Mouse (Mus musculus): Measurements from ENCODE around the gene Ttc7b. TPM values are rescaled to one million over a fixed set of nuclear protein-coding genes. Genes with fewer than 3 reads are reported as not detected.
A peak's percentile ranks its signal among the peaks of the same experiment; 100 is the strongest.

The Ttc7b gene
- total RNA-seq, 4 experiments from 2014 or later = 78.8 to 94.4 (median 86.7) TPM

GRCm38 (mm10) chr12:100455453-100455852 lies 65.2 kb downstream of the Ttc7b start:
- DNase-seq (ENCODE audit: low spot score) = no peak

- DNase-seq (ENCODE audit: low spot score) = no peak
Measured at GRCm38 (mm10) chr12:100447701-100448277, 72.8 kb downstream of the Ttc7b start.

GRCm38 (mm10) chr12:100447161-100447560 lies 73.5 kb downstream of the Ttc7b start:
- DNase-seq (ENCODE audit: low spot score) = no peak

GRCm38 (mm10) chr12:100445686-100446085 lies 74.9 kb downstream of the Ttc7b start:
- DNase-seq (ENCODE audit: low spot score) = no peak

GRCm38 (mm10) chr12:100445271-100445670 lies 75.4 kb downstream of the Ttc7b start:
- no peak for DNase-seq (ENCODE audit: low spot score)

GRCm38 (mm10) chr12:100444671-100445165 lies 75.9 kb downstream of the Ttc7b start:
- no peak for DNase-seq (ENCODE audit: low spot score)

GRCm38 (mm10) chr12:100443452-100443851 lies 77.2 kb downstream of the Ttc7b start:
- no peak for DNase-seq (ENCODE audit: low spot score)

- DNase-seq (ENCODE audit: low spot score) = no peak
Measured at GRCm38 (mm10) chr12:100441609-100442008, 79.0 kb downstream of the Ttc7b start.

GRCm38 (mm10) chr12:100439883-100440282 lies 80.7 kb downstream of the Ttc7b start:
- DNase-seq (ENCODE audit: low spot score) = no peak

GRCm38 (mm10) chr12:100439145-100439755 lies 81.4 kb downstream of the Ttc7b start:
- no peak for DNase-seq (ENCODE audit: low spot score)

- DNase-seq (ENCODE audit: low spot score) = no peak
Measured at GRCm38 (mm10) chr12:100438509-100438908, 82.1 kb downstream of the Ttc7b start.

GRCm38 (mm10) chr12:100437862-100438261 lies 82.8 kb downstream of the Ttc7b start:
- no peak for DNase-seq (ENCODE audit: low spot score)

GRCm38 (mm10) chr12:100435763-100436162 lies 84.9 kb downstream of the Ttc7b start:
- no peak for DNase-seq (ENCODE audit: low spot score)

- DNase-seq (ENCODE audit: low spot score) = no peak
Measured at GRCm38 (mm10) chr12:100431830-100432229, 88.8 kb downstream of the Ttc7b start.

- no peak for DNase-seq (ENCODE audit: low spot score)
Measured at GRCm38 (mm10) chr12:100429414-100430114, 91.1 kb downstream of the Ttc7b start.

GRCm38 (mm10) chr12:100428183-100428582 lies 92.4 kb downstream of the Ttc7b start:
- no peak for DNase-seq (ENCODE audit: low spot score)

- peak; percentile 40 for DNase-seq (ENCODE audit: low spot score)
Measured at GRCm38 (mm10) chr12:100426212-100426611, 94.4 kb downstream of the Ttc7b start.

- DNase-seq (ENCODE audit: low spot score) = no peak
Measured at GRCm38 (mm10) chr12:100425028-100425427, 95.6 kb downstream of the Ttc7b start.

GRCm38 (mm10) chr12:100422286-100422820 lies 98.3 kb downstream of the Ttc7b start:
- DNase-seq (ENCODE audit: low spot score) = no peak

- peak; percentile 48 for DNase-seq (ENCODE audit: low spot score)
Measured at GRCm38 (mm10) chr12:100421538-100421937, 99.1 kb downstream of the Ttc7b start.

GRCm38 (mm10) chr12:100420903-100421302 lies 99.7 kb downstream of the Ttc7b start:
- DNase-seq (ENCODE audit: low spot score) = no peak

Data from heart, adult 8-10 months (tissue).